Mouse (Mus musculus): Measurements from ENCODE around the gene Gm11011.
"Not testable (repeated sequence)": the region's sequence is repeated elsewhere in the genome, so short reads cannot be mapped to it uniquely, and the experiment has no call there.

Gm11011 gene

GRCm38 (mm10) chr2:169587645-169588044 lies at the start of gene Gm11011:
Gm11011 (minus strand) TSS chr2:169587745.
- not testable (repeated sequence) for DNase-seq

- DNase-seq, result no peak
These were observed 48.9 kb upstream of the Gm11011 start for GRCm38 (mm10) chr2:169636414-169636813.

DNA sequence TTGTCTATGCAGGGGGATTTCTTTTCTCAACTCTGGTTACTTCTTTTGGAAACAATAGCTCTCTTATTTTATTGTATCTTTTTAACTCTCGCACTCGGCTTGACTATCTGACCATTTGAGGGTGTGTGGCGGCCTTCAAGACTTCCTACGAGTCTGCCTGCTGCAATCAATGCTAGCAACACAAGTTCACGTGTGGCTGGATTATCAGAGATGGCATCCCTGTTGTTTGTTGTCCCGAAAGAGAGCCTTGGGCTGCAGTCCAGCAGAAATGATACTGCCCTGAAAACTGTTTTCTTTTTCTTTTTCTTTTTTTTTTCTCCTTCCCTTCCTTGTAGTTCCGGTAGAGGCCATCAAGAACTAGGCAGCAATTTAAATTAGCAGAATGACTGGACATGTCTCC lies 47.9 kb upstream of the Gm11011 start:
- no peak for DNase-seq

DNA sequence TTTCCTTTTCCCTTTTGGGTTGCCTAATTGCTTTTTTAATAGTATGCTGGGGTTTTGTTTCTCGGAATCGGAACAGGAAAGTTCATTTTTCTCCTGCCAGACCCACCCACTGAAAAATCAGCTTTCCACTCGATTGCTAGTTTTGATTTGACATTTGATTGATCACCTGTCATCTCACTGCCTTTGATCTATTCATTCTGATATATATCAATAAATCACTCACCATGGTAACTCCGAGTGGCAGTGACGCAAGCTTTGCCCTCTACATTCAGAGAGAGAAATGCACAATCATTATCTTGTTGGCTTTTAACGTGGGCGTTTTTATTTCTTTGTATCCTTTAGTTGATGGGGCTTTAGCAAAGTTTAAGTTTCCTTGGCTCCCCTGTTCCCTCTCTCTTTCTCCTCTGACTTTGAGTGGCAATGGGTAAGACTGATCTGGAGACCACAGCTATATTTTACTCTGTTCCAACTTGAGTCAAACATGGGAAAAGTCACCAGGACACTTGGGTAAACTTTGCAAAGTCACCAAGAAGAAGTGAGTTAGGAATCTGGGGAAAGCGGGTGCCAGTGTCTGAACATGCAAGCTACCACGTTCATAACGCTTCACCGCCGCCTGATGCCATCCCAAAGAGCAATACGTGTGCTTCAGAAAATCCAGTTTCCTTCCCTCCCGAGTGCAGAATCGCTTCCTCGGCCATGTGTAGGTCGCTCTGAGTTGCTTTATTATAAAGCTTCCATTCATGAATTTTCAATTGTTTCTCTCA lies 47.3 kb upstream of the Gm11011 start:
- DNase-seq, result no peak

DNA sequence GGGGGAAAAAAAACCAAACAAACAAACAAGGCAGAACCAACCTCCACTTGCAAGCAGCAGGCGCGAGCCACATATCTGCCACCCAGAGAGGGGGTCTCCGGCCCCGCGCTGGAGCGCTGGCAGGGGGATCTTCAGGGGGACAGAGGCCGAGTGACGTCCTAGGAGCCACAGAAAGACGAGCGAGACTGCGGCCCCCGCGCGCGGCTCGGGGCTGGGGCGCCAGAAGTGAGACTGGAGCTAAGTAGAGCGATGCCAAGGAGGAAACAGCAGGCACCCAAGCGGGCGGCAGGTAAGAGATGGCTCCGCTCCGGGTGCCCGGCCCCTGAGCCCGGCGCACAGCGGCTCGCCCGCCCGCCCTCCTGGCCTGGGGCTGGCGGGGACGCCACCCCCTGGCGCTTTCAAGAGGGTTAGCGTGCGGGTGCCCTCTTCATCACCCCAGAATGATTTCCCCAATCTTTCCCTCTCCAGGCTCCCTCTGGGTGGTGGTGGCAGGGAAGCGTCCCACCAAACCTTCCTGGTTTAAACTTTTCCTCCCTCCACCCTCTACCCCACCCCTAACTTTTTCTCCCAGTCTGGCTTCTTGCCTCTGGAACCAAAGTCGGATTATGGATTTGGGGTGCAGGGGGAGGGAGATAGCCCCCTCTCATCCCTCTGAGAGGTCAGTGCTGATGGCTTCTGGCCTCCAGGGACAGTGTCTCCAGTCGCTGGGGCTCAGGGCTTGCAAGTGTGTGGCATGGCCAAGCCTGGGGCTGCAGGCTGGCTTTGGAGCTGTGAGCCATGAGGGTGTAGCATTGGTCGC lies 46.1 kb upstream of the Gm11011 start:
- DNase-seq, result no peak

GRCm38 (mm10) chr2:169632338-169633151 lies 45.0 kb upstream of the Gm11011 start, which contains the start of gene Tshz2:
Tshz2 (plus strand) TSS chr2:169633013.
- DNase-seq, result no peak

DNA sequence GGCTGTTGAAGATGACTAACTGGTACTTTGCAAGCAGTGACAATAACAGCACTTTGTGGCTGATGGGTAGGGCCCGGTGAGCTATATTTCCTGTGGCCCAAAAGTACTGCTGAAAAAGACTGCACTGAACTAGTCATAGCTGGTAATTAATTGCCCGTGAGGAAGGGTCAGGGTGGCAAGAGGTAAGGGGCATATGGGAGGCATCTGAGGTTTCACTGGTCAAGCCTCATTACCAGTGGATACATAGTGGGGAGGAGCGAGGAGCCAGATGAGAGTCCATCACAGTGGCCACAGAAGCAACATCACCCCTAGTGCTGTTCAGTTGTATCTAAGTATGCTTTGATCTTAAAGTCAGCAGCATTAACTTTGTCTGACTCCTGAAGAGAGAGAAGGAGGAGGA lies 42.5 kb upstream of the Gm11011 start:
- no peak for DNase-seq

DNA sequence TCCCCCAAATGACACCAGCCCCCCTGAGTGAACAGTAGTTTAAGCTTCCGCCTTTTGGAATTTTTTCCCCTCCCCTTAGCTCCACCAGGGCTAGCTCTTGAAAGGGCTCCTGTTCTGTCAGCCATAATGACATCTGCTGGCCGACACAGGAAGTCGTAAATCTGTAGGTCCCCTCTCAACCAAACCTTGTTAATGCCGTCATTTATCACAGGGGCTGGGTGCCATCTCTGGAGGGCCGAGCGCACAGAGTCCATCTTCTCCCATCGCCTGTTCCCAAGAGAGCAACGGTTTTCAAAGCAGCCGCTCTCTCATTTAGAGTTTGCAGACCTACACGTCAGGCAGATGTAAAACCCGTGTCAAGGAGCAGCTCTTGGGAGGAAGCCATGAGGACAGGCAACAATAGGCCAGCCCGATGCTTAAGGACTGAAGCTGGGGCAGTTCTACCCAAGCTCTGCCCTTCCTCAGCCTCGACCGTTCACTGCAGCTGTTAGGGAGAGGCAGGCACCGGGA lies 33.7 kb upstream of the Gm11011 start:
- no peak for DNase-seq

DNA sequence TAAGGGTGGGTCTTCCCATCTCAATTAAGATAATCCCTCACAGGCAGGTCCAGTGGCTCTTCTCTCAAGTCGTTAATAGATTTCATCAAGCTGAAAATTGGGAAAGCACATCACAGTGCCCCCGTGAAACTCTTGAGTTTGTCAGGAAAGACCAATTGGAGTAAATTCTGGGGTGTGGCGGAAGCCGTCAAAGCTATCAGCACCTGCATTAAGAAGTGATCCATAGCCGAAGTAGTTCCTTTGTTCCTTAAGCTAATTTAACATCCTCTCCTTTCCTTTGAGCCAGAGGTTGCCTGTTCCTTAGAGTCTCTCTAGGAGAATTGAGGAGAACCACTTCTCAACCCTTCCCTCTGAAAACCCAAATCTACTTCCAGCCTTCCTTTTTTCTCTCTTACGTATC lies 28.5 kb upstream of the Gm11011 start:
- DNase-seq, result no peak

GRCm38 (mm10) chr2:169614683-169615082 lies 27.1 kb upstream of the Gm11011 start:
- no peak for DNase-seq

- no peak for DNase-seq
These were observed 24.0 kb upstream of the Gm11011 start for GRCm38 (mm10) chr2:169611557-169611956.

- DNase-seq, result no peak
These were observed 23.3 kb upstream of the Gm11011 start for GRCm38 (mm10) chr2:169610882-169611281.

- DNase-seq, result no peak
These were observed 22.4 kb upstream of the Gm11011 start for GRCm38 (mm10) chr2:169609956-169610355.

- no peak for DNase-seq
These were observed 20.2 kb upstream of the Gm11011 start for GRCm38 (mm10) chr2:169607787-169608186.

GRCm38 (mm10) chr2:169606901-169607678 lies 19.5 kb upstream of the Gm11011 start:
- no peak for DNase-seq

GRCm38 (mm10) chr2:169600163-169600562 lies 12.6 kb upstream of the Gm11011 start:
- no peak for DNase-seq

DNA sequence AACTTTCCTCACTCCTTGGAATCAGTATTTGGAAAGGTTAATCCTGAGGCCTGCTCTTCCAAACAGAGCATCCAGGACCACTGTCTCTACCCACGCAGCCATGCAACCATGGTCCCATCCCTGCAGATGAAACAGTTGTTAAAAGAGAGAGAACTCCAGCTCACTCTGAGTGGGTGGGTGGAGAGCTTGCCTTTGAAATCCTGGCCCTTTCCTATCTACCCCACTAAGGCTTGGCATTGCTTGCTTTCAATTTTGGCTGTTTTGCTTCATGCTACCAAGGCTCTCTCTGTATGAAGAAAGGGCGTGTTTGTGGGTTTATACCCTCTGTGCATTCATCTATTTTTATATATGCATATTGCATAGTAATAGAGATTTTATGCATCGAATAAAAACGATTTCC lies 12.0 kb upstream of the Gm11011 start:
- no peak for DNase-seq

GRCm38 (mm10) chr2:169597971-169598370 lies 10.4 kb upstream of the Gm11011 start:
- DNase-seq, result no peak

DNA sequence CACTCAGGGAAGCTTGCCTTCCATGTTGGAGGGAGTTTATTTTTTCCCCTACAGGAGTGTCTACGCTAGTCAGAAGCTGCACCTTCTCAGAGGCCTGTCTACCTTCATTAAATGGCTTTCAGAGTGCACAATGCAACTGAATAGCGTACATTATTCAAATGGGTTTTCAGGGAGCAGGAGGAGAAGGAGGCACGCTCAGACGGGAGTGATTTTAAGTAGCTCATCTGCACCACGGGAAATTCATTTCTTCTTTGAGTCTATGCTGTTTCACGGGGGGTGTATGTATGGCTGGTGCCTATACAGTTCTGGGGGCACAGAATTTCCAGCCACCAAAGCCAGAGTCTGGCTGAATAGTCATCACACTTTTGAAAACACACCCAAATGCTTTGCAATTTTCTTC lies 9.8 kb upstream of the Gm11011 start:
- DNase-seq, result no peak

DNA sequence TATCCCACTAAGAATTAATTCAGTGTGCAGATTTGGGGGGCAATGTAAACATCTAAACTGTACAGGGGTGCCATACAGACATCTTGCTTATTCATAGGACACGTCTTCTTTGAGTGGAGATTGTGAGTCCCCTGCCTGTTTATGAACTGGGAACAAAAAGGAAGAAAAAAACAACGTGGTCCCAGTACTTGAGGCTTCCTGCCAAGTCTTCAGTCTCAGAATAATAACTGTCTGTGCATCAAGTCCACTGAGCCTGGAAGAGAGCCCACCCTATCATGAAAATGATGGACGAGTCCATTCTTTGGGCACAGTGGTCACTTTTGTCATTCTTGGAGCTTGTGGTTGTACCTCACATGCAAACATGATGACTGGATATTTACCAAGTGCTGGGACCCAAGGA lies 6.2 kb upstream of the Gm11011 start:
- no peak for DNase-seq

- no peak for DNase-seq
These were observed 2.9 kb upstream of the Gm11011 start for GRCm38 (mm10) chr2:169590412-169590811.

DNA sequence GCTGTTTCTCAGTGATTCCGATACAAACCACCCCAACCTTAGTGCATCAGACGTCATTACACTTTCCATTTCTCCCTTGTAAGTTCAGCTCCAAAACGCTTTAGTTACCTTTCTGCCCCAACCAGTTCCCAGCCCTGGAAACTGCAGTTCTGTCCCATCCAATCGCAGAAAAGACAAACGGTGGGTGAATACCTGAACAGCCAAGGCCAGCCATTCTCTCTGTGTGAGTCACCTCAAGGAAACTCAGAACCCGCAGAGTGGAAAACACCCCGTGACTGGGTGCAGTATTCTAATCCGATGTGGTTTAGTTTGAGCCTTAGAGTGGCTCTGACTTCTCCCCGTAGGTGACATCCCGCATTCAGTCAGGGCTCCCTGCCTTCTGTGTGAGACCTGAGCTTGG lies 2.2 kb upstream of the Gm11011 start:
- no peak for DNase-seq
